Mouse (Mus musculus) kidney, embryonic 16.5 days (tissue): ENCODE measurements around the gene Astn1. TPM values are rescaled to one million over a fixed set of nuclear protein-coding genes. Genes with fewer than 3 reads are reported as not detected.

Experiments
- ATAC-seq: fragments of 200-750 bp; cut with Nextera tagmentation; 2 replicates; pipeline ENCODE4 v1.8.0; 2017; ENCODE audit warnings: moderate TSS enrichment; ENCODE audit not compliant: low FRiP score, low TSS enrichment
- H3K27ac ChIP-seq: fragments of 300-500 bp; sonication (generic); 2 replicates; pipeline ENCODE4 v1.5.1; 2014; ENCODE audit warnings: low read length
- H3K27me3 ChIP-seq: fragments of 300-500 bp; sonication (generic); 2 replicates; pipeline ENCODE4 v1.6.1; 2014; ENCODE audit warnings: low read length, control low read depth, mixed read lengths; ENCODE audit not compliant: insufficient read depth
- H3K36me3 ChIP-seq: fragments of 300-500 bp; sonication (generic); 2 replicates; pipeline ENCODE4 v1.6.1; 2014; ENCODE audit warnings: low read length, control low read depth, mixed read lengths; ENCODE audit not compliant: insufficient read depth
- H3K4me1 ChIP-seq: fragments of 300-500 bp; sonication (generic); 2 replicates; pipeline ENCODE4 v1.6.1; 2014; ENCODE audit warnings: low read length, control low read depth, mixed read lengths; ENCODE audit not compliant: insufficient read depth
- H3K4me2 ChIP-seq: fragments of 300-500 bp; sonication (generic); replicated peaks from 2 replicates; pipeline ENCODE4 v1.6.1; 2014; ENCODE audit warnings: low read depth, low read length
- H3K4me3 ChIP-seq: fragments of 300-500 bp; sonication (generic); 2 replicates; pipeline ENCODE4 v1.5.1; 2014; ENCODE audit warnings: mild to moderate bottlenecking, low read length
- H3K9ac ChIP-seq: fragments of 300-500 bp; sonication (generic); replicated peaks from 2 replicates; pipeline ENCODE4 v1.6.1; 2014; ENCODE audit warnings: low read length
- H3K9me3 ChIP-seq: fragments of 300-500 bp; sonication (generic); 2 replicates; pipeline ENCODE4 v1.6.1; 2016; ENCODE audit warnings: low read length, control low read depth
- WGBS: fragments of 180-500 bp; shearing (Covaris S2); extraction: QIAGEN DNeasy Blood & Tissue Kit; methylation state at CpG from one replicate; pipeline ENCODE4 v1.1.7; 2014; 5-methylcytosine and 5-hydroxymethylcytosine counted together
- polyA plus RNA-seq: library from polyadenylated mRNA; unstranded; fragments of >200 nt; fragmentation: Nextera tagmentation; extraction: Ambion mirVana; gene quantifications from 2 replicates; pipeline ENCODE4 v1.2.1, GENCODE M21; 2015

Astn1 gene
- polyA plus RNA-seq, 1 experiment from 2014 or later = 1.0 TPM

DNA sequence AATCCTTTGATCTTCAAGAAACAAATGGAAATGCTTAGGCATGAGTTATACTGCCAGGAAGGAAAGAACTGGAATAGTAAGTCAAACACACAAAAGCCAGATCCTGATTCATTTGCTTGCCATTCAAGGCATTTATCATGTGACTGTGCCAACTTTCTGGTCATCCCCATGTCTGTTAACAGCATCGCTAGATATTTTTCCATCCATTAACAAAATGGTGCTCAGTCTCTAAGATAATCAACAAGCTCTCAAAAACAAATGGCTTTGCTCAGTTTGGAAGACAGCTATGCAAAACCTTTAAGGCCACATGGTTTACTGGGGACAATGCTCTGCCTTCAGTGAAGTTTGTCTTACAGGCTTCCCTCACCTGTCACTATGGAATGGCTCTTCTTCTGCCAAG is 115.8 kb downstream of the Astn1 start:
- Histone ChIP-seq H3K27ac (no peak overlapping the region), H3K9ac (no peak overlapping the region), H3K9me3 (no peaks in the 10 kb centered on the region), H3K27me3 (no peaks in the 10 kb centered on the region), H3K4me3 (no peak overlapping the region), H3K4me2 (no peak overlapping the region), H3K36me3 (no peaks in the 10 kb centered on the region), H3K4me1 (no peaks in the 10 kb centered on the region)
- no peak for ATAC-seq
- WGBS = 95% methylated on average over 1 of the region's 1 CpGs

DNA sequence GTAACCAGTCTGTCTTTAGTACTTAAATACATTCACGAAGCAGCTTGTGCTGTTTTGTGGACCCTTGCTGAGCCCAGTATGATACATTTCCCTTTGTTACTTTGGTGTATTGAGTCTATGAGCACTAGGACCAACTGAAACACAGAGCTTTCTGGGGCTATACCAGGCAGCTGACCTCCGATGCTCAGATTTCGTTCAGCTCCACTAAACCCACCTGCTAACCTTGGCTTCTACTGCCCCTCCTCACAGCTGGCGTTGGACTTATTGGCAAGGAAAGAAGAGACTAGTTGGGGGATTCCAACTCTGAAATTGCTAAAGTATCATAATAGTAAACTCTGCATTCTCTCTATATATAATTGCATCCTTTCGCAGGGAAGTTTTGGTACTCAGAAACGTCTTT is 118.2 kb downstream of the Astn1 start:
- Histone ChIP-seq H3K4me3 (no peak overlapping the region), H3K9ac (no peak overlapping the region), H3K4me2 (no peak overlapping the region), H3K27ac (no peak overlapping the region), H3K27me3 (no peaks in the 10 kb centered on the region), H3K4me1 (no peaks in the 10 kb centered on the region), H3K36me3 (no peaks in the 10 kb centered on the region), H3K9me3 (no peaks in the 10 kb centered on the region)
- 54% methylated on average over 6 of the region's 6 CpGs for WGBS
- no peak for ATAC-seq

DNA sequence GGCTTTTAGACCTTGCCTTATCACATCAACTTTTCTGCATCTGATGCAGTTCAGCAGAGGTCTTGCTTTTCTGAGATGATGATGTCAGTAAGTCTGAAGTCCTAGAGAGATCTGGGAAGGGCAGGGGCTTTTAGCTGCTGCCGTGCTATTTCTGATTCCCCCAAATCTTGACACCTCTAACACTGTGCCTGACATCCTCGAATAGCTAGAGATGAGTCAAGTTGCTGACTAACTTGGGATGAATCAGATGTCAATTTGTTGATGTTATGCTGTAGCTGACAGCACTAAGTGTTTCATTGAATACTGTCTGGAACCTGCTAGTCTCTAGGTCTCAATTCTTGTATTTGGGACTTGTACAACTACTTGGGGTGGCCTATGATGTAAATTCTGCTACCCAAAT is 121.7 kb downstream of the Astn1 start:
- no peak overlapping the region for H3K9ac ChIP-seq
- H3K4me2 ChIP-seq = no peak overlapping the region
- ATAC-seq = no peak
- H3K27ac ChIP-seq = no peak overlapping the region
- H3K36me3 ChIP-seq = no peaks in the 10 kb centered on the region
- 72% methylated on average over 2 of the region's 2 CpGs for WGBS
- no peaks in the 10 kb centered on the region for H3K4me1 ChIP-seq
- H3K9me3 ChIP-seq = no peaks in the 10 kb centered on the region
- no peaks in the 10 kb centered on the region for H3K27me3 ChIP-seq
- H3K4me3 ChIP-seq = no peak overlapping the region

DNA sequence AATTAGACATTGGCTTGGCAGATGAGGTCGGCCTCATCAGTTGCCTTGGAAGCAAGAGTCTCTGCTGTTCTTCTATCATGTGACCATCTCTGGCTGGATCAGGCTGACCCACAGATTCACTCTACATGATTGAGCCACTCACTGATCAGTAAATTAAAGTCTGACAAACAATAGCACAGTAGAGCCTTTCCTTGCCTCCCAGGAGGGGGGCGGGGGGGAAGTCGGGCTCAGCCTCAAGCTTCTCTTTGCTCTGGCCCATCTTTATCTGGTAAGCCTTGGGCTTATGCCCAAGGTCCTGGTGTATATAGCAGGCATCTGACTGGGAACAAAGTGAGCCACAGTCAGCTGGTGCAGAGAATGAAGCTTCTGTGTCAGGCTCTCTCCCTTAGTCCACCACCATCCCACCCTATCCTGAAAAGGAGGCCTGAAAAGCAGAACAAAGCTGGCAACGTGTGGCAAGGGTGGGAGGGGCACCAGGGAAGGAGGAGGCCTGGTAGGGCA is 127.5 kb downstream of the Astn1 start:
- no peak overlapping the region for H3K27ac ChIP-seq
- H3K36me3 ChIP-seq = no peaks in the 10 kb centered on the region
- no peak overlapping the region for H3K9ac ChIP-seq
- H3K4me2 ChIP-seq = no peak overlapping the region
- no peak for ATAC-seq
- H3K9me3 ChIP-seq = no peaks in the 10 kb centered on the region
- no peaks in the 10 kb centered on the region for H3K27me3 ChIP-seq
- H3K4me1 ChIP-seq = no peaks in the 10 kb centered on the region
- WGBS = 58% methylated on average over 4 of the region's 4 CpGs
- H3K4me3 ChIP-seq = no peak overlapping the region

DNA sequence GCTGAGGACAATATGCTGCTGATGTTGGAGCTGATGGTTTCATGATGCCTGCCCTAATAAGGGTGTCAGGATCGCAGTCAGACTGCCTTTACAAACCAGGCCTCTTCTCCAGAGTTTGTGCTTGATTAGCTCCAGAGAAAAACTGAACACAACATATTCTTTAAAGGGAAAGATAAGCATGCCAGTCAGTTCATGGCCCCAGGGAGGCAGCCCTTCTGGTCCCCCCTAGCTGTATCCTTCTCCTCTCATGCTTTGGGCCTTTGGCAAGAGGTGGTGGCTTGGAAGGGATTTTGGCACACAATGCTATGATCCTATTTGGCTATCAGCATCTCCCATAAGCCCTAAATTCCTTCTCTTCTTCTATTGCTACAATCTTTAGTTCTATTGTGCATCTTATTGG is 128.1 kb downstream of the Astn1 start:
- Histone ChIP-seq H3K4me2 (no peak overlapping the region), H3K4me1 (no peaks in the 10 kb centered on the region), H3K36me3 (no peaks in the 10 kb centered on the region), H3K9ac (no peak overlapping the region), H3K27ac (no peak overlapping the region), H3K27me3 (no peaks in the 10 kb centered on the region), H3K9me3 (no peaks in the 10 kb centered on the region), H3K4me3 (no peak overlapping the region)
- no peak for ATAC-seq
- 61% methylated on average over 1 of the region's 1 CpGs for WGBS

DNA sequence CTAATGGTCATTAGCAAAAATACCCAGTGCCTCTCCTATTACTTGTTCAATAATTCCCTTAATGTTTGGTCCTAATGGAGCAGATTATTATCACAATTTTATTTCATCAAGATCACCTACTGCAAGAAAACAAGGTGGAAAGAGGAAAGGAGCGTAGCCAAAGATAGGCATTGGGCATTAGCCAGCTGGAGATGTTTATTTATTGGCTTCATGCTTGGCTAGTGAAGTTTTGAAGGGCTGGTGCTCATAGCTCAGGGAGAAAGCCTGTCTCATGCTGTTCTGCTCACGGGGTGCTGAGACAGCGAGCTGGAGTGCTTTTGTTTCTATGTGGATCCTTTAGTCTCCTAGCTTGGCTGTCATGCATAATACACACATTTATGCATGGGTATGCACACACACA is 131.2 kb downstream of the Astn1 start:
- Histone ChIP-seq H3K4me2 (no peak overlapping the region), H3K27ac (no peak overlapping the region), H3K4me3 (no peak overlapping the region), H3K4me1 (no peaks in the 10 kb centered on the region), H3K9ac (no peak overlapping the region), H3K9me3 (no peaks in the 10 kb centered on the region), H3K27me3 (no peaks in the 10 kb centered on the region), H3K36me3 (no peaks in the 10 kb centered on the region)
- ATAC-seq = peak; percentile 31; the same call in 1 of the 2 replicates
- WGBS = 36% methylated on average over 3 of the region's 3 CpGs

DNA sequence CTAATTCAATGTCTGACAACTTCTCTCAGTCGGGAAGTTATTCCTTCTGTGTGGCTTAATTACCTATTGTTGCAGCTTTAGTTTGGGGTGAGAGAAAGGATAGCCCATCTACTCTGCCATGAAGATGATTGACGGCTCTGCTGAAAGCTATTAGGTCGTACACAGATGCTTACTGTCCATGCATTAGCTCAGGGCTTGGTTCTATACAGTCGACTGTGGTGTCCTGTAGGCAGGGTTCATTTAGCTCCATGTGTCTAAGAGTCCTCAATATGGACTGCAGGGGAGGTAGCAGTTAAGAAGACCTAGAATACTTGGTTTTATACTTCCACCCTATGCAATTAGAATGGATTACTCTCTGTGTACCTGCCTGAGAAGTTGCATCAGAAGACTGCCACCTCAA is 138.1 kb downstream of the Astn1 start:
- Histone ChIP-seq H3K27ac (no peak overlapping the region), H3K9me3 (no peaks in the 10 kb centered on the region), H3K9ac (no peak overlapping the region), H3K27me3 (no peaks in the 10 kb centered on the region), H3K36me3 (no peaks in the 10 kb centered on the region), H3K4me3 (no peak overlapping the region), H3K4me1 (no peaks in the 10 kb centered on the region), H3K4me2 (no peak overlapping the region)
- WGBS = 41% methylated on average over 4 of the region's 4 CpGs
- no peak for ATAC-seq

DNA sequence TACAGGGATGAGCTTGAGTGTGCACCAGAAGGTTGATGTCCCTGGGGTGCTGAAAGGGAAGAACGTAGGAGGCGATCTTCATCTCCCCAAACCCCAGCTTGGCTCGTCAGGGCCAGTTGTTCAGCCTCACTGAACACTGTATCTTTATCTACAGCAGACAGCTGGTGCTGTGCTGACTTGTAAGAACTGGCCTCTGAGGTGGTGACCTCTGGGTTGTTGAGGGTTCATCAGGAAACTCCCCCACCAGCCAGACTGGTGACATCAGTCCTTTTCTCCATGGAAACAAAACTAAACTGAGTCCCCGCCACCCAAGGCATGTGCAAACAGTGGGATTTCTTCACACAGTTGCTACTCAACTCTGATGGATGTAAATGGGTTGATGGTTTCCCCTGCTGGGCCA is 138.9 kb downstream of the Astn1 start:
- Histone ChIP-seq H3K4me2 (no peak overlapping the region), H3K9me3 (no peaks in the 10 kb centered on the region), H3K4me1 (no peaks in the 10 kb centered on the region), H3K27me3 (no peaks in the 10 kb centered on the region), H3K36me3 (no peaks in the 10 kb centered on the region), H3K9ac (no peak overlapping the region), H3K27ac (no peak overlapping the region), H3K4me3 (no peak overlapping the region)
- no peak; the same call in 1 of the 2 replicates for ATAC-seq
- 25% methylated on average over 4 of the region's 4 CpGs for WGBS

DNA sequence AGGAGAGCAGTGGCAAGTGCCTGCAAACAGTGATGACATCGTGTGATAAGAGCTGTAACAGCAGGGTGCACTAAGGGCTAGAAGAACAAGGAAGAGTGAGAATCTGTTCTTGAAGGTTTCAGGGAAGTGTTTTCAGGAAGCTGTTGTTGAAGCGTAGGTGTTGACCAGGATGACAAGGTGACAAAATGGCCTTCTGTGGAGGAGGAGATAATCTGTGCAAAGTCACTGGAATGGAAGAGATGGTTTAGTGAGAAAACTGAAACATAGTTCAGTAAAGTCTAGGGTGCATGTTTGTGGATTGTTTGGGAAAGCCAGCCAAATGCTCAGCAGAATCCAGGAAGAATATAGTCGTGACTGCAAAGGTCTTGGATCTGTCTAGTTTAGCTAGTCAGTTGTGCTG is 145.5 kb downstream of the Astn1 start:
- Histone ChIP-seq H3K4me2 (no peak overlapping the region), H3K9ac (no peak overlapping the region), H3K27ac (no peak overlapping the region), H3K27me3 (no peaks in the 10 kb centered on the region), H3K4me3 (no peak overlapping the region), H3K9me3 (no peaks in the 10 kb centered on the region), H3K36me3 (no peaks in the 10 kb centered on the region), H3K4me1 (no peaks in the 10 kb centered on the region)
- ATAC-seq = no peak
- 47% methylated on average over 3 of the region's 3 CpGs for WGBS

DNA sequence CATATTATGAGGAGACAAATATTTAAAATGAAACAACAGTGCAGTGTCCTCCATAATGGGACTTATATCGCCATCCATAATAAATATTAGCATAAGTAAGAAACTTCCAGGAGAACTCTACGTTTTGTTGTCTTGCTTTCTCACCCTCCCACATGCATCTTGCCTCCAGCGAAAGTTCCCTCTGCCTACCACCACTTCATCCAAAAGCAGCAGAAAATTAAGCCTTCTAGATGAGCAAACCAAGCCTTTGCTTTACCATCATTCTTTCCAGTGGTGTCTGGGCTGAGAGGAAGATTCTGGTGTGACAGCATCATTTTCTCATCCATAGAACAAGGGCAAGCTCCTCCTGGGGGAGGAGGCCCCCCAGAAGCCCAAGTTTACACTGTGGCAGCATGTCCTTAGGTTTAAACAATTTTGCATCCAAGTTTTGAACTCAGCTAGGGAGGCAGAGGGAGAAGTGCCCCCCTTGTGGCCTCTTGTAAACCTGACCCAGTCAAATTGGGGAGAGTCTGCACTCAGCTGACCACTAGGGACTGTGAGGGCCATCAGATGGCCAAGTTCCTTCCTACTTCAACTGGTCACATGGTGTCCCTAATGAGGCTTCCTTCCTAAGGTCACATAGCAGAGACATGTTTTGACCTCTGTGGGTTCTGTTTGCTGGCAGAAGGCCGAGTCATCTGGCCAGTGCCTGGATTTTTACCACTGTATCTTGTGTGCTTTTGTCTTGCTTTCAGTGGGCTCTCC is 147.2 kb downstream of the Astn1 start:
- ATAC-seq = no peak
- no peaks in the 10 kb centered on the region for H3K36me3 ChIP-seq
- H3K9ac ChIP-seq = no peak overlapping the region
- 82% methylated on average over 4 of the region's 4 CpGs for WGBS
- H3K4me3 ChIP-seq = no peak overlapping the region
- H3K27me3 ChIP-seq = no peaks in the 10 kb centered on the region
- no peak overlapping the region for H3K4me2 ChIP-seq
- H3K27ac ChIP-seq = no peak overlapping the region
- no peaks in the 10 kb centered on the region for H3K4me1 ChIP-seq
- H3K9me3 ChIP-seq = no peaks in the 10 kb centered on the region
